Mouse (Mus musculus) hindbrain, embryonic 14.5 days (tissue): ENCODE measurements around the gene Slc25a34. TPM values are rescaled to one million over a fixed set of nuclear protein-coding genes. Genes with fewer than 3 reads are reported as not detected.

ENCODE experiments used
- ATAC-seq: fragments of 200-750 bp; cut with Nextera tagmentation; 2 replicates; pipeline ENCODE4 v1.8.0; 2017; ENCODE audit warnings: moderate number of reproducible peaks, mild to moderate bottlenecking, moderate TSS enrichment, moderate library complexity; ENCODE audit not compliant: low FRiP score
- DNase-seq: peaks from one replicate; pipeline ENCODE4 v3.0.0-alpha.2; 2015; ENCODE audit warnings: low spot score
- H3K27ac ChIP-seq: fragments of 300-500 bp; sonication (generic); 2 replicates; pipeline ENCODE4 v1.5.1; 2014; ENCODE audit warnings: mild to moderate bottlenecking, moderate library complexity
- H3K27me3 ChIP-seq: fragments of 300-500 bp; sonication (generic); 2 replicates; pipeline ENCODE4 v1.6.1; 2014; ENCODE audit warnings: mild to moderate bottlenecking, low read length, mixed read lengths; ENCODE audit not compliant: control insufficient read depth, insufficient read depth
- H3K36me3 ChIP-seq: fragments of 300-500 bp; sonication (generic); replicated peaks from 2 replicates; pipeline ENCODE4 v1.6.1; 2014; ENCODE audit not compliant: control insufficient read depth, insufficient read depth
- H3K4me1 ChIP-seq: fragments of 300-500 bp; sonication (generic); replicated peaks from 2 replicates; pipeline ENCODE4 v1.6.1; 2014; ENCODE audit warnings: antibody characterized with exemption, low read length, mixed read lengths; ENCODE audit not compliant: control insufficient read depth, insufficient read depth
- H3K4me2 ChIP-seq: fragments of 300-500 bp; sonication (generic); replicated peaks from 2 replicates; pipeline ENCODE4 v1.6.1; 2014; ENCODE audit warnings: mild to moderate bottlenecking, moderate library complexity
- H3K4me3 ChIP-seq: fragments of 300-500 bp; sonication (generic); replicated peaks from 2 replicates; pipeline ENCODE4 v1.5.1; 2014; ENCODE audit warnings: mild to moderate bottlenecking, low read length
- H3K9ac ChIP-seq: fragments of 300-500 bp; sonication (generic); 2 replicates; pipeline ENCODE4 v1.6.1; 2014
- H3K9me3 ChIP-seq: fragments of 300-500 bp; sonication (generic); 2 replicates; pipeline ENCODE4 v1.6.1; 2016; ENCODE audit warnings: low read length; ENCODE audit not compliant: control insufficient read depth
- WGBS: fragments of 180-500 bp; shearing (Covaris S2); extraction: QIAGEN DNeasy Blood & Tissue Kit; methylation state at CpG from one replicate; pipeline ENCODE4 v1.1.7; 2014; 5-methylcytosine and 5-hydroxymethylcytosine counted together
- polyA plus RNA-seq: library from polyadenylated mRNA; unstranded; fragments of >200 nt; fragmentation: Nextera tagmentation; extraction: Ambion mirVana; gene quantifications from 2 replicates; pipeline ENCODE4 v1.2.1, GENCODE M21; 2014

Slc25a34 gene
- polyA plus RNA-seq, 1 experiment from 2014 or later, result not detected

- peaks cover 32% of the 10 kb centered on the region for H3K36me3 ChIP-seq
- no peak overlapping the region for H3K4me2 ChIP-seq
- H3K27ac ChIP-seq, result no peak overlapping the region
- no peak overlapping the region for H3K4me3 ChIP-seq
- peaks cover 2% of the 10 kb centered on the region; the same call in 1 of the 2 replicates for H3K27me3 ChIP-seq
- DNase-seq (no peak), ATAC-seq (no peak)
- H3K9me3 ChIP-seq, result no peaks in the 10 kb centered on the region
- H3K4me1 ChIP-seq, result peaks cover 2% of the 10 kb centered on the region
- WGBS, result 87% methylated on average over 11 of the region's 11 CpGs
- H3K9ac ChIP-seq, result no peak overlapping the region
Observed at GRCm38 (mm10) chr4:141623037-141623436, 584 bp downstream of the Slc25a34 start.

DNA sequence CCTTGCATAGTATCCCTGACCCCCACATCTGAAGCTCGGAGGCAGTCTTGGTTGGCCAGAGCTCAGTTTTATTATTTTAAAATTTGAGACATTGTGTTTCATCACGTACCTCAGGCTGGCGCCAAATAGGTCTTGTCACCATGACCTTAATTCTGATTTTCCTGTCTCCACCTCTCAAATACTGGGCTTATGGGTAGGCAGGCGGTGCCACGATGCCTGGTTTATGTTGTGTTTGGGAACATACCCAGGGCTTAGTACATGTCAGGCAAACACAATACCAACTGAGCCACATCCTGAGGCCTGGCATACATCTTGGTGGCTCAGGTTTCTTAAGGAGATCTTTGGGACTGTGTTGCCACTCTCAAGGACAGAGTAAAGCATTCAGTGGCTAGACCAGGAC lies 1.0 kb downstream of the Slc25a34 start:
- Histone ChIP-seq H3K27me3 (peaks cover 7% of the 10 kb centered on the region), H3K9ac (no peak overlapping the region), H3K27ac (no peak overlapping the region), H3K4me3 (no peak overlapping the region), H3K9me3 (no peaks in the 10 kb centered on the region), H3K4me2 (no peak overlapping the region), H3K4me1 (peaks cover 7% of the 10 kb centered on the region), H3K36me3 (peaks cover 27% of the 10 kb centered on the region)
- ATAC-seq, result no peak
- DNase-seq, result no peak
- WGBS, result 85% methylated on average over 5 of the region's 5 CpGs

- Histone ChIP-seq H3K4me1 (peaks cover 8% of the 10 kb centered on the region), H3K36me3 (peaks cover 23% of the 10 kb centered on the region), H3K27me3 (peaks cover 10% of the 10 kb centered on the region), H3K9ac (no peak overlapping the region), H3K4me2 (no peak overlapping the region), H3K4me3 (no peak overlapping the region), H3K27ac (no peak overlapping the region), H3K9me3 (no peaks in the 10 kb centered on the region)
- no peak for ATAC-seq
- no peak for DNase-seq
- 85% methylated on average over 8 of the region's 8 CpGs for WGBS
Observed at GRCm38 (mm10) chr4:141622091-141622490, 1.5 kb downstream of the Slc25a34 start.

DNA sequence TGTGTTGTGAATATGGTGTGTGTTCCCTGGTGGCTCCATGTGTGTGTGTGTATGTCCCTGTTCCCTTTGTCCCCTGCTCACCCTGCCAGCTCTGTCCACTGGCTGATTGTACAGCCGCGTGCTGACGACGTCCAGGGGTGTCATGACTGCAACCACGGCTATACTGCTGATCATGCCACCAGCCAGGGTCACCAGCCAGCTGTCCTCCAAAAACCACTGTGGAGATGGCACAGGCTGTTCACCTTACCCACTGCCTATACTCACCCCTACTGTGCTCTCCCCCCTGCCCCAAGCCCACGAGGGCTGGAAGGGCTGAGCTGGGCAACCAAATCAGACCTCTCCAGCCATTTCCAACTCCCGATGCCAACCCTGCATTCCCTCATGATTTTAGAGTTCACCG lies 2.3 kb downstream of the Slc25a34 start:
- H3K27me3 ChIP-seq, result peaks cover 10% of the 10 kb centered on the region
- H3K9me3 ChIP-seq, result no peaks in the 10 kb centered on the region
- no peak overlapping the region for H3K9ac ChIP-seq
- H3K4me3 ChIP-seq, result no peak overlapping the region
- no peak overlapping the region for H3K27ac ChIP-seq
- 87% methylated on average over 8 of the region's 8 CpGs for WGBS
- H3K36me3 ChIP-seq, result peaks cover 15% of the 10 kb centered on the region
- no peak overlapping the region for H3K4me2 ChIP-seq
- ATAC-seq, result no peak
- no peak for DNase-seq
- H3K4me1 ChIP-seq, result peaks cover 8% of the 10 kb centered on the region

GRCm38 (mm10) chr4:141619299-141619883 lies 4.2 kb downstream of the Slc25a34 start:
- ATAC-seq, result no peak
- peaks cover 8% of the 10 kb centered on the region for H3K4me1 ChIP-seq
- DNase-seq, result no peak
- H3K9ac ChIP-seq, result no peak overlapping the region
- no peak overlapping the region for H3K27ac ChIP-seq
- H3K27me3 ChIP-seq, result peaks cover 10% of the 10 kb centered on the region
- H3K4me3 ChIP-seq, result no peak overlapping the region
- WGBS, result 90% methylated on average over 9 of the region's 9 CpGs
- H3K36me3 ChIP-seq, result no peaks in the 10 kb centered on the region
- H3K4me2 ChIP-seq, result no peak overlapping the region
- no peaks in the 10 kb centered on the region for H3K9me3 ChIP-seq

DNA sequence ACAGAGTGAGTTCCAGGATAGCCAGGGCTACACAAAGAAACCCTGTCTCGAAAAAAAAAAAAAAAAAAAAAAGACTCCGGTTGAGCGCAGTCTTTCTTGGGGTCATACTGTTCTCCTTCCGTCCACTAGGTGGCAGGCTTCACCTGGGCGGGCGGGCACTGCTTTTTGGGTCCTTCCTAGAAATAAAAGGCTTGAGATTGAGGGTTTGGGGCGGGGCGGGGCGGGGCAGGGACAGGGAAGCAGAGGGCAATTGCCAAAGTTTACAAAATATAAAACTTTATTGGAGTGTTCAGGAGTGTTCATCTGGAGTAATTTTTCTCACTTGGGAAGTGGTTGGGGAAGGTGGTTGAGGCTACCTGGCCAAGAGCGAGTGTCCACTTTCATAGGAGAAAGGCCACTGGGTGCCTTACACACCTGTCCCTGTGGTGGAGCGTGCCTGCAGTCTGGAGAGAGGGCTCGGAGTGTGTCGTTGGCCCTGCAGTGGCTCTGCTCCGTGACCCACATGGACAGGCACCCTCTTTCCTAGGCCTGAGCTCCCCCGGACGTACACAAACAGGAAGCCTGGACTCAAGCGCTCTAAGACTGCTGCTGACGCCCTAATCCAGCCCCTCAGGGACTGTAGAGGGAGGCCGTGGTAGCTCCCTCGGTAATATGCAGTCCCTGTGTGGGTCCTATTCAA lies 4.9 kb downstream of the Slc25a34 start, which contains the start of gene Tmem82:
Gene Tmem82 (minus strand): TSS at position 69 of the 679 bp plus-strand sequence.
- 25% methylated on average over 20 of the region's 20 CpGs for WGBS
- H3K9me3 ChIP-seq, result no peaks in the 10 kb centered on the region
- no peak within 1 kb of the TSS; the same call in 1 of the 2 replicates for H3K4me3 ChIP-seq
- H3K4me1 ChIP-seq, result peaks cover 8% of the 10 kb centered on the region
- H3K27me3 ChIP-seq, result peaks cover 10% of the 10 kb centered on the region
- H3K27ac ChIP-seq, result no peak within 1 kb of the TSS
- no peaks in the 10 kb centered on the region for H3K36me3 ChIP-seq
- H3K9ac ChIP-seq, result 0 out of 2 replicates have a peak within 1 kb of the TSS, but pooled peaks have one; percentile 7
- peak within 1 kb of the TSS; percentile 39 for H3K4me2 ChIP-seq
- DNase-seq (peak; percentile 38), ATAC-seq (no peak)

DNA sequence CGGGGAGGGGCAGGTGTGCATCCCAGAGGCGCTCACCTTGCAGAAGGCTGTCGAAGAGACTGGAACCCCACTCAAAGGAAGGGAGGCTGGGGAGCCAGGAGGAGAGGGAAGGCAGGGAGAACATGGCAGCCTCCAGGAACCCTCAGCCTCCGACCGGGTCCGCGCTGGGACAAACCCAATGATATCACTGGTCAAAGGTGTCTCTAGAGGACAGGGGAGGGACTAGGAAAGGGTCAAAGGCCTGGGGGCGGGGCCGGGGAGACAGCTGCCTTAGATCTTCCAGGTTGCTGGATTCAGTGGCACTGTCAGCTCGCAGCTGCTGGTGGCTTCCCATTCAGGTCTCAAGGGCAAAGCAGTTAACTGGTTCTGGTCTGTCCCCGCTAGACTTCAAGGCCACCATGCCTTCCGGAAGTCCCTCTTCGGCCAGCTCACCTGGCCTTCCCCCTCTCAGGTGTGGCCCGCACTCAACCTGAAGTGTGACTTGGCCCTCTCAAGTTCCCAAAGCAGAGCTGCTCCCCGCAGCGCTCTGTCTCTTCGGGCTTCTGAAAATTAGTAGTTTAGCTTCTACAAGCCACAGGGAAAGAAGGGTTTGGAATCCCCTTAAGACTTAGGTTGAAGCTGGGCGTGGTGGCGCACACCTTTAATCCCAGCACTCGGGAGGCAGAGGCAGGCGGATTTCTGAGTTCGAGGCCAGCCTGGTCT lies 5.6 kb downstream of the Slc25a34 start:
- no peak; the same call in 1 of the 2 replicates for ATAC-seq
- Histone ChIP-seq H3K36me3 (no peaks in the 10 kb centered on the region), H3K4me1 (peaks cover 8% of the 10 kb centered on the region), H3K9ac (0 out of 2 replicates have a peak overlapping the region, but pooled peaks have one; percentile 7), H3K27me3 (peaks cover 10% of the 10 kb centered on the region), H3K27ac (no peak overlapping the region), H3K9me3 (no peaks in the 10 kb centered on the region), H3K4me2 (peak overlapping the region; percentile 39), H3K4me3 (no peak overlapping the region; the same call in 1 of the 2 replicates)
- WGBS, result 10% methylated on average over 21 of the region's 22 CpGs
- DNase-seq, result no peak

DNA sequence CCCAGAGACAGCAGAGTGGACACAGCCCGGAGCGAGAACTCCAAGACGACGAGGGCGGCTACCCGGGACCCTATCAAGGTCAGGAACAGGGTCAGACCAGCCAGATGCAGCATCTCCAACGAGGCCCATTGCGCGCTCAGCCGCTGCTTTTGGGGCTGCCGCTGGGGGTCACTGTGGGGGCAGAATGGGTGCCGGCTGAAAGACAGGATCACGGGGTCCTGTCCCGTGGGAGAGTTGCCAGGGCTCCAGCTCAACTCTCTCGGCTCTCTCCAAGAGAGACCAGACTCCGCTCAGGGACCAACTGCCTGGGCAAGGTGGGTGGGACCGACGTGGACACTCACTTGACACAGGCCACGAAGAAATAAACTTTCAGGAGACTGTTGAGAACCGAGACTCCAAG lies 6.3 kb downstream of the Slc25a34 start:
- Histone ChIP-seq H3K4me2 (peak overlapping the region; percentile 39), H3K9me3 (no peaks in the 10 kb centered on the region), H3K27ac (no peak overlapping the region), H3K4me1 (peaks cover 8% of the 10 kb centered on the region), H3K9ac (no peak overlapping the region), H3K27me3 (peaks cover 10% of the 10 kb centered on the region), H3K36me3 (no peaks in the 10 kb centered on the region), H3K4me3 (no peak overlapping the region; the same call in 1 of the 2 replicates)
- 5% methylated on average over 20 of the region's 20 CpGs for WGBS
- DNase-seq (peak; percentile 35), ATAC-seq (peak; percentile 15; the same call in 1 of the 2 replicates)

GRCm38 (mm10) chr4:141616811-141617210 lies 6.8 kb downstream of the Slc25a34 start:
- no peaks in the 10 kb centered on the region for H3K9me3 ChIP-seq
- H3K36me3 ChIP-seq, result no peaks in the 10 kb centered on the region
- DNase-seq (no peak), ATAC-seq (no peak)
- H3K4me1 ChIP-seq, result peaks cover 8% of the 10 kb centered on the region
- H3K4me3 ChIP-seq, result no peak overlapping the region
- H3K27ac ChIP-seq, result no peak overlapping the region
- 84% methylated on average over 6 of the region's 6 CpGs for whole genome bisulfite sequencing
- no peak overlapping the region for H3K9ac ChIP-seq
- H3K4me2 ChIP-seq, result no peak overlapping the region
- H3K27me3 ChIP-seq, result peaks cover 10% of the 10 kb centered on the region
